Mouse (Mus musculus): Measurements from ENCODE around the gene Adamts15.

DNA sequence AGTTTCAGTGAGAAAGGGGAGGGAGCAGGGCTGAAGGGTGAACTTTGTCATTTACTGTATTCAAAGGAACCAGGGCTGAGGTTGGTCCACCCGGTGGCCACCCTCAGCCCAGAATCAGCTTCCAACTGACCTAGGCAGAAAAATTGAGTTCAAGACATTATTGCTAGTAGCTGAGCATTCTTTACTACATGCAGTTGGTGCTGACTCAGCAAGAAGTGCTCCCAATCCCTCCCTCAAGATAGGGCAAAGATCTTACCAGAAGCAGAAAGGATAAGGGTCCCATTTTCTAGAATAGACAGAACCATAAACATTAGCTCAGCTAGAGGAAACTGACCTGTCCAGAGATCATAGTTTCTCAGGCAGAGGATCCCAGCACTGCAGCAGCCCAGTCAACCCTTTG, 22.0 kb upstream of the Adamts15 start:
- TF ChIP-seq CTCF (IDR thresholded peaks at IDR 0.05; ENCODE audit: low read depth) (no peak), EP300 (IDR thresholded peaks at IDR 0.05; ENCODE audit: low read depth) (no peak)
